Mouse (Mus musculus) heart, adult 9 months (tissue): ENCODE measurements around the gene Hmgcl.
"Not testable (repeated sequence)": the region's sequence is repeated elsewhere in the genome, so short reads cannot be mapped to it uniquely, and the experiment has no call there.

ENCODE experiments used
- DNase-seq, 2 experiments: peaks; one replicate each; pipeline ENCODE4 v3.0.0; 2022; ENCODE audit warnings: low spot score in 2 of 2

The Hmgcl gene

DNA sequence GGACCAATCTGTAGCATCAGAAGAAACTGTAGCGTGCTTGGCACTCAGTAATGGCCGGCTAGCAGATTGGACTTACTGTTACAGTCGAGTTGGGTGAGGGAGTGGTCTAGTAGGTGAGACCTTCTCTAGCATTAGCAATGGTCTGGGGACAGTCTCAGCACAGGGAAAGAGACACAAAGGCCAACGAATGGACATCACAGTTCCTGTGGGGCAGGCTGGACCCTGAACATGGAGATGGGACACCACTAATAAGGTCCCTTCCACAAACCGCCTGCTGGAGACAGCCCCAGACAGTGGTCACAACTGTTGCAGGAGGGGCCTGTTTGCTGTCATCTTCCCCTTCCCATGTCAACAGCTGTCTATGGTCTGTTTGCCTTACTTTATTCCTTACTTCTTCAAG lies 15.5 kb downstream of the Hmgcl start:
- no peak for DNase-seq

- DNase-seq: no peak
Observed at GRCm38 (mm10) chr4:135962198-135962597, 15.9 kb downstream of the Hmgcl start.

- no peak for DNase-seq
Observed at GRCm38 (mm10) chr4:135962946-135963345, 16.7 kb downstream of the Hmgcl start.

DNA sequence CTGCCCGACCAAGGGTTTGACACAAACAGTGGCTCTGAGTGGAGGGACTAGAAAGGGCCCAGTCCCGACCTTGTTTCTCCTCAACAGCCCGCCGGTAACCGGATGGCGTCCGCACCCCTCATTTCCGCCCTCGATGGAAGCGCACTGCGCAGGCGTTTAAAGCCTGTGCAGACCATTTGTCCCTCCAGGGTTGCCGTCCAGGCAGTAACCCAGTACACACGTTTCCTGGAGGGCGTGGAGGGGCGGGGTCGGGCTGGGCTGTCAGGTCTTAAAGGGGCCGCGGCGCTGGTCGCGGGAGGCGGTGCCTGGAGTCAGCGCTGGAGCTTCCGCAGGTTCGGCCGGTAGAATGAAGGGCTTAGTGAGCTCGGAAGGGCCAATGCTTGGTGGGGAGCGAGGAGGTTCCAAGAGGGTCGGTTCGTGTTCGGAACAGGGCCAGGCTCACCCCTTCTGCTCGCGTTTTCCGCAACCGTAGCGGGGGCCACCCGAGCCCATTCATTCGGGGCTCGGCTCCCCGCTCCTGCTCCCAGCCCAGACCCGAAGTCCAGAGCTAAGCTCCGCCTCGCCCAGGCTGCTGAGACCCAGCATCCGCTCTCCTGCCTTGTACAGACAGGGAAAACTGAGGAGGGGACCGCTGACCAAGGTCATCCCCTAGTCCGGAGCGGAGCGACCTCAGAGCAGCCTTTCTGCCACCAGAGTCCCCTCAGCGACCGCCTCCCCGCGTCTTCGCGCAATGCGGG lies 17.4 kb downstream of the Hmgcl start, which contains the start of gene Gale:
TSS of gene Gale (plus strand) at position 271 of the 737 bp plus-strand sequence.
- peak; percentile 94 to 95 for DNase-seq

DNA sequence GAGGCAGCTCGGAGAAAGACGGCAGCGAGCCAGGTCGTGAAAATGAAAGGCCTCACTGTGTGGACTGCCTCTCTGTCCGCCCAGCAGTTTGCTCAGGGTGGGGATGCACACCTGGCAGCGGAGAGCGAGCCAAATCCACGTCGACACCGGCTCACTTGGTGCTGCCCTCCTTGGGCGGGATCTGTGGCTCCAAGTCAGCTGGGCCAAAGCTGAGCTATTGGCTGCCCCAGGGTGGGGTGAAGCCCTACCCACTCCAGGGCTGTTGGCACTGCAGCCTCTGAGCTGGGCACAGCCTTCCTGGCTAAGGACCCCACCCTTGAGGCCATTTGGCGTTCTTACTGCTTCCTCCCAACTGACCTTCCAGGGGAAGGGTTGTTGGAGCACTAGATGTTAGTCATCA lies 18.2 kb downstream of the Hmgcl start:
- DNase-seq: peak; percentile 39 to 53

DNA sequence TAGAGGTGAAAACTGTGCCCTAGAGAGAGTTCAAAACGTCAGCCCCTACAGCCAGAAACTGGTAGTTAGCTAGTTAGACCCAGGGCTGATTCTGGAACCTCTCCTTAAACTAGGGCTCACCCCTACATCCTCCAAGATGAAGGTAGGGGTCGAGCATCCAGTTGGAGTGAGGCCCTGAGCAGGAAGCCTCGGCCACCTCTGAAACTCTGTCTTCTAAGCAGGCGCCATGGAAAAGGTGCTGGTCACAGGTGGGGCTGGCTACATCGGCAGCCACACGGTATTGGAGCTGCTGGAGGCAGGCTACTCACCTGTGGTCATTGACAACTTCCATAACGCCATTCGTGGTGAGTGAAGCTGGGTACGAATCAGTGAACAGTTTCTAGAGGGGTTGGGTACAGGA lies 18.9 kb downstream of the Hmgcl start:
- DNase-seq: no peak

DNA sequence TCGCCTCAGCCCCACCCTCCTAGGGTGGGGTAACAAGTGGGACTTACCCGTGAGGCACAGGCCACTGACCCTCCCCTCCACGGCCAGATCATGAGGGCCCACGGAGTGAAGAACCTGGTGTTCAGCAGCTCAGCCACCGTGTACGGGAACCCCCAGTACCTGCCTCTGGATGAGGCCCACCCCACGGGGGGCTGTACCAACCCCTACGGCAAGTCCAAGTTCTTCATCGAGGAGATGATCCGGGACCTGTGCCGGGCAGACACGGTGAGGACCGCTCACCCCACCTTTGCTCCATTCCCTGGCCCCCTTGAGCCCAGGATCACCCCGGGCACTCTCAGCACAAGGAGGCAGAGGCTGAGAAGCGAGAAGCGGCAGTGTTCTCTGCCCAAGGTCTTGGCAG lies 20.0 kb downstream of the Hmgcl start:
- no peak for DNase-seq

GRCm38 (mm10) chr4:135967086-135967760 lies 21.0 kb downstream of the Hmgcl start:
- DNase-seq: no peak

DNA sequence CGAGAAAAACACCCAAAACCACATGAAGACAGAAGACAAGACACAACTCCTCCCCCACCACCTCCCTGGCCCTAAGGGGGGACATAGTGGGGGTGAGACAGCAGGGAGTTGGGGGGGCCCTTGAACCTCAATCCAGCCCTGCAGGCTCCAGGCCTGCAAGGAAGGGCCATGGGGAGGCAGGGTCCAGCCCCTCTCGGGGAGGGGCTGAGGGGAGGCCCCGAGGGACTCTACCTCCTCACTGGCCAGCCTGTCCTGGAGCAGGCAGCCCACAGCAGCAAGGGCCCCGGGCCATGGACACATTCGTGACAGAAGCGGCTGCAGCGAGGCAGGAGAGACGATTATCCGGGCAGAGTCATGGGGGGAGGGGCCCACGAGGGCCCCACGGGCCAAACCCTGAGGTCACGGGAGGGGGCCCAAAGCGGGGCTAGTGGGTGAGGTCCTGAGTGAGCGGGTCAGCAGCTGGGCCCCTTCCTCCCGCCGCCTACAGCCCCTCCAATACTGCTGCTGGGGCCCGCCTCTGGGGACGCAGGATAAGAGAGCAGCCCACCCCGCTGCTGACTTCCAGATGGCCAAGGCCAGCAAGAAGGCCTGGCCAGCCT lies 22.1 kb downstream of the Hmgcl start:
- no peak for DNase-seq

- no peak for DNase-seq
Observed at GRCm38 (mm10) chr4:135969070-135969750, 23.0 kb downstream of the Hmgcl start.

DNA sequence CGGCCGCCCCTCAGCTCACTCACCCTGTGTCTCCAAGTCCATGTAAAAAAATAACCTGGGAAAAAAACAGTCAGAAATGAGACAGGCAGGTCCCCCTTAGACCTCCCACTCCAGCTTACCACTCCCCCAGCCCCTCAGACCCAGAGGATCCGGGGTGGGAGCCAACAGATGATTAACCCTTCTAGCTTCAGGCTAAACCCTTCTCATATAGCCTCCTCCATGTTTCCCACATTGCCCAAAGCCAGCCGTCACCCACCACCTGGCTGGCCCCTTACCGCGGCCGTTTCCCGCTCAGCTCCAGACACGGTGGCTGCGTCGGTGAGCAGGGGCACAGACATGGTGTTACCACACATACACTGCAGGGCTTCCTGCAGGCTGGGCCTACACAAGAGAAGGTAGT lies 24.3 kb downstream of the Hmgcl start:
- no peak for DNase-seq

- DNase-seq: no peak
Observed at GRCm38 (mm10) chr4:135971805-135972555, 25.7 kb downstream of the Hmgcl start.

DNA sequence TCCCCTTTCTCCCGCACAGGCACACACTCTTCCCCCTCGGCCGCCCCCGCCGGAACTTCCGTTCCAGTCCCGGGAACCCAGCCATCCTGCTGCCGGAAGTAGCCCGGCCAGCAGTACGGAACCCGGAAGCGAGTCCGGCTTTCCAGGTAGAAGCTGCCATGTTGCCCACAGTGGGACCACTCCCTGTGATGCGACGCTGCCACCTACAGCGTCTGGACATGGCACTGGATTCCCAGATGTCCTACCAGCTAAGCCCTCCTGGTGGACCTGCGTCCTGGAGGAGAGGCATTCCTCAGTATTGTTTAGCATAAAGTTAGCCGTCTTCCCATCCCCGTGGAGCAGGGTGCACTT lies 26.3 kb downstream of the Hmgcl start, which contains the start of gene Lypla2:
TSS of gene Lypla2 (minus strand) at position 71 of the 351 bp plus-strand sequence.
- DNase-seq: peak; percentile 90 to 91

DNA sequence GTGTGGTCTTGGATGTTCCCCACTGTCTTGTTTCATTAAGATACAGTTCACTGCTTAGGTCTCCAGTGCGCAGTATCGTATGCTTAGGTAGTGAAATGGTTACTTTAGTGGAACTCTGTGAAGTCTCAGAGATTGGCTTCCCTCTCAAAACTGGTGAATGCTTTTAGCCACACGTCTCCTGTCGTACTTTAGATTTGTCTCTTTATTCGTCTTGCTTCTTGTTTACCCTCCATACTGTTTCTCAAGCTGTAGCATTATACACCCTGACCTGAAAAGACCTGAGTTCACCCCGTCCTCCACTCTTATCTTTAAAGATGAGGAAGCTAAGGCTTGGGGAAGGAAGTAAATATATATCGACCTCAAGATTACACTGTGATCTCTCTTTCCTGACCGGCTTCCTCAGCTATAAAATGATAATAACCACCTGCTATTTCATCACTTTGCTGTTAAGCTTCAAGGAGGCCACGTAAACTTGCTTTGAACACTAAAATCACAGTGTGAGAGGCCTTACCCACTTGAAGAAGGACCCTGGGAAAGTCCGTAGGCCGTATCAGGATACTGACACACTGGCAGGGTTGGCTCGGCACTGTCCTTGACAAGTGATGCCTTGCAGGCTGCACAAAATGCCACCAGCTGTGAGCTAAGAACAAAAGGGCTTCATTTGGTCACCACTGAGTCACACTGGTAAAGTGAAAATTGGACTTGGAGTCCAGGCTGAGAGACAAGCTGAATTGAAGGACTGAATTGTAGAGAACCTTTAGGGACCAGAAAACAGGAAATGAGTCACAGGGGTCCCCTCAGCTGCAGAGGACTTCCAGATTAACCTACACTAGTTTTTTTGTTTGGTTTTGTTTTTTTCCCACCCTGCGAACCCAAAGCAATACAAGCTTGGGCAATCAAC lies 26.9 kb downstream of the Hmgcl start:
- no peak for DNase-seq

GRCm38 (mm10) chr4:135976146-135976545 lies 29.9 kb downstream of the Hmgcl start:
- DNase-seq: no peak

- not testable (repeated sequence) for DNase-seq
Observed at GRCm38 (mm10) chr4:135980223-135980622, 34.0 kb downstream of the Hmgcl start.

GRCm38 (mm10) chr4:135981524-135982063 lies 35.3 kb downstream of the Hmgcl start:
- DNase-seq: no peak

DNA sequence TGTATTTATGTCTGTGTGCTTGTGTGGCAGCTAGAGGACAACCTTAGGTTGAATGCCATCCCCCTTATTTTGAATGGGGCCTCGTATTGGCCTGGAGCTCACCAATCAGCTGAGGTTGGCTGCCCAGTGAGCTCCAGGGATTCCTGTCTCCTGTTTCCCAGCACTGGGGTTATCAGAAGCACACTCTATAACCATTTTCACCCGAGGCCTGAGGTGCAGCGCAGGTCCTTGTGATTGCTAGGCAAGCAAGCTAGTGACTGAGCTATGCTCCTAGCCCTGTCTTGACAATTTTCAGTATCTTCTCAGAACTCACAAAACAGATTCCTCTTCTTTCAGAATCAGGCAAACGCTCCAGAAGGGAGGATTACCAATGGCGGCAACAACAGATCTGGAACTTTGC lies 38.3 kb downstream of the Hmgcl start:
- no peak for DNase-seq

DNA sequence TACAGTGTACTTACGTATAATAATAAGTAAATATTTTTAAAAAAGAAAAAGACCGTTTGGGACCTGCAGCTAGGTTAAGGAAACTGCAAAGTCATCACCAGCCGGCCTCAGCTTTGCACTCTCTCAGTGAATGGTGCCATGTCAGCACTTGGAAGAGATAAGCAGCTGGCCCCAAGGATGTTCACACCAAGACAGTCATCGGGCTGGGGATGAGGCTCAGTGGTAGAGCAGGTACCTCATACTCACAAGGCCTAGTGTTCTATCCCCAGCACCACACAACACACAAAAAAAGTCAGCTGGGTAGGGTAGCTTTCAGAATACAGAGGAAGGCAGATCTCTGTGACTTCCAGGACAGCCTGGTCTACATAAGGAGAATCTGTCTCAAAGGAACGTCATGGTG lies 38.9 kb downstream of the Hmgcl start:
- no peak for DNase-seq

GRCm38 (mm10) chr4:135985769-135986168 lies 39.5 kb downstream of the Hmgcl start:
- no peak for DNase-seq
